17 mouse cellular contexts compared by ENCODE assay signal in genomic region chr13:112043524-112044246, GRCm38 (mm10).
DNase-seq lines count a peak whose midpoint lies in the region; ATAC-seq and TF ChIP-seq lines count a peak whose summit lies in the region.
"Had no signal": no experiment of that assay in that cellular context is flagged by ENCODE, and none has a peak within 500 bp of the region (broad histone marks: within the 10 kb centered on the region; RNA-seq: fewer than 3 reads in every experiment).

No protein-coding gene starts in this region.

- WGBS in bone marrow, adult 2 months: 88% methylated on average over 13 of the region's 13 CpGs

- H3K4me3 ChIP-seq in bone marrow, adult 2 months (replicated peaks; ENCODE audit: control insufficient read depth, low read depth, low read length): no peak overlapping the region
- H3K4me3 ChIP-seq: embryonic facial prominence, embryonic 12.5 days; layer of hippocampus, adult 2 months; lung, embryonic 15.5 days had no signal

- no peak for TF ChIP-seq POLR2A in bone marrow, adult 2 months (IDR thresholded peaks at IDR 0.05; ENCODE audit: borderline replicate concordance, control insufficient read depth, low read depth, low read length)

- H3K4me1 ChIP-seq in bone marrow, adult 2 months (ENCODE audit: control insufficient read depth, insufficient read depth, low read length): peaks cover 9% of the 10 kb centered on the region
- H3K4me1 ChIP-seq: embryonic facial prominence, embryonic 12.5 days had no signal

- TF ChIP-seq CTCF in bone marrow, adult 2 months (IDR thresholded peaks at IDR 0.05; ENCODE audit: control insufficient read depth, insufficient read depth, low read length): no peak

- ATAC-seq in megakaryocyte progenitor cell, adult 5-6 weeks (replicated peaks; ENCODE audit: poor library complexity): peak; percentile 96
- ATAC-seq: hindbrain, embryonic 16.5 days had no signal

- peak overlapping the region; percentile 80 for H3K27ac ChIP-seq in bone marrow, adult 2 months (ENCODE audit: control insufficient read depth, insufficient read depth, low read depth, low read length, poor library complexity)
- H3K27ac ChIP-seq: embryonic facial prominence, embryonic 12.5 days; layer of hippocampus, adult 2 months; lung, embryonic 15.5 days had no signal

- peak; percentile 42 for DNase-seq in c-Kit-positive CD71-positive TER-119-negative erythroid progenitor cells, embryonic 14.5 days (ENCODE audit: low read depth)
- peak; percentile 80 for DNase-seq in liver
- no peak for DNase-seq in layer of hippocampus, adult 11-12 months (ENCODE audit: low spot score)
- no peak for DNase-seq in cerebellum, adult 8-10 months
- DNase-seq in testis, postnatal 14 days (ENCODE audit: low spot score): no peak
- DNase-seq: adrenal gland, postnatal 10 days; cerebellum, postnatal 36 days; heart, postnatal 10 days; kidney, adult 9 months; retina, postnatal 1 day; thymus, adult 2 months had no signal

Comparison
In these comparisons a context has a peak if more than half of its experiments do, and no peak if none do; other contexts are left out.
1. DNase-seq: peak in c-Kit-positive CD71-positive TER-119-negative erythroid progenitor cells, embryonic 14.5 days (single experiment) and liver (single experiment); none in layer of hippocampus, adult 11-12 months (single experiment), cerebellum, adult 8-10 months (single experiment) and testis, postnatal 14 days (single experiment).